Mouse (Mus musculus): Measurements from ENCODE around the gene Lrp1.
A peak's percentile ranks its signal among the peaks of the same experiment; 100 is the strongest.
"Not testable (repeated sequence)": the region's sequence is repeated elsewhere in the genome, so short reads cannot be mapped to it uniquely, and the experiment has no call there.

Gene Lrp1

GRCm38 (mm10) chr10:127620406-127621190 is at the start of gene Lrp1:
TSS of gene Lrp1 (minus strand) at chr10:127621148.
- DNase-seq: no peak

DNA sequence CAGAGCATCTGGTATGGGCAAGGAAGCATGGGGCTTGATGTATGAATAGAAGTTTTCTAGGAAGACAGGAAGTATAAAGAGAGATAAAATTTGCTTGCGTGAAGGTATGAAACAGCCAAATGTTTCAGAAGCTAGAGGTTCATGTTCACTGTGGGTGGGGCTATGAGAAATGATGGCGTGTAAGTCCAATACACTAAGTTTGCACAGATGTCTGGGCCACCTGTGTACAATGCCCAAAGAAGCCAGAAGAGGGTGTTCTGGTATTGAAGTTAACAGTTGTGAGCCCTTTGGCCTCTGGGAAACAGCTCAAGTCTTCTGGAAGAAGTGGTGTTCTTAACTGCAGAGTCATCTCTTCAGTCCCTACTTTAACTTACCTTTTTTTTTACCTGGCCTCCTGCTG is 49.2 kb upstream of the Lrp1 start:
- no peak for DNase-seq

GRCm38 (mm10) chr10:127669170-127669569 is 48.2 kb upstream of the Lrp1 start:
- DNase-seq: peak; percentile 51

DNA sequence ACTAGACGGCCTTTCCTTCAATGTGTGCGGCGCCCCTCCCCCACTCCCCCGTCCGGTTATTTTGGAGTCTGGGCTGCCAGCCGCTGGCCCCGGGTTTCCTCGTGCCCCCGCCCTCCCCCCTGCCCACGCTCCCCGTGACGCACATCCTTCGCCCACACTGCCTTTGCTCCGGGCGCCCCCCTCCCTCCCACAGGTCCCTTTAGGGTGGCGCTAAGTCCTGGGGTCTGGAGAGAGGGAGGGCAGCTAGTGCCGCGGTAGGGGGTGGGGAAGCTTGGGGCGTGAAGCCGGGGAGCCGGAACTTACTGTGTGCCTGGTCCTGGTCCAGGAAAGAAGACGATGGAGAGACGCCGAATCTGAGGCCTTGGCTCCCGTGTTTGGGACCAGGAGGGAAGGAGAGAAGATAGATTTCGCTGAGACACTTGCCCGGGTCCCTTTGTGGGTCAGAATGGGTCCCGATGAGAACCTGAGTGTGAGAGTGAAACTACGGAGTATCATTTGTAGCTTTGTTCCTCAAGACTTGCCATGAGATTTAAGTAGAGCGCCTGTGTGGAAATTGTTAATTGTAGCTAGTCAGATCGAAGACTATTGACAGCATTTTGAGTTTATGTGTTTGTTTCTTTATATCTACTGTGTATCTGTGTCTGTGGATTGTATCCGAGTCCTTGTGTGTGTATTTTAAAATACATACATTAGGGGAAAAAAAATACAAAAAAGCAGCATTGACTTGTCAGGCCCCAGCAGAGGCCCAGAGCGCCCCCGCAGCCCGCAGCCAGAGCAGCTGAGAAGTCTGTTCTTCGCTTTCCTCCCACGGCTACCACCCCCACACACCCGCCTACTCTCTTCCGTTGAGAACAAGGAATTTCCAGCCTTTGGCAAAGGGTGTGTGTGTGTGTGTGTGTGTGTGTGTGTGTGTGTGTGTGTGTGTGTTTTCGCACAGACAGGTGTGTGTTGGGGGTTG is 47.4 kb upstream of the Lrp1 start, which contains the start of gene Nab2:
TSS of gene Nab2 (minus strand) at position 476 of the 958 bp plus-strand sequence.
- DNase-seq: peak; percentile 78

- peak; percentile 62 for DNase-seq
Measured at GRCm38 (mm10) chr10:127667269-127668092, 46.5 kb upstream of the Lrp1 start.

- DNase-seq: peak; percentile 85
Measured at GRCm38 (mm10) chr10:127666501-127667268, 45.7 kb upstream of the Lrp1 start, which contains the start of gene Nemp1. TSS of gene Nemp1 (plus strand) at chr10:127666901.

DNA sequence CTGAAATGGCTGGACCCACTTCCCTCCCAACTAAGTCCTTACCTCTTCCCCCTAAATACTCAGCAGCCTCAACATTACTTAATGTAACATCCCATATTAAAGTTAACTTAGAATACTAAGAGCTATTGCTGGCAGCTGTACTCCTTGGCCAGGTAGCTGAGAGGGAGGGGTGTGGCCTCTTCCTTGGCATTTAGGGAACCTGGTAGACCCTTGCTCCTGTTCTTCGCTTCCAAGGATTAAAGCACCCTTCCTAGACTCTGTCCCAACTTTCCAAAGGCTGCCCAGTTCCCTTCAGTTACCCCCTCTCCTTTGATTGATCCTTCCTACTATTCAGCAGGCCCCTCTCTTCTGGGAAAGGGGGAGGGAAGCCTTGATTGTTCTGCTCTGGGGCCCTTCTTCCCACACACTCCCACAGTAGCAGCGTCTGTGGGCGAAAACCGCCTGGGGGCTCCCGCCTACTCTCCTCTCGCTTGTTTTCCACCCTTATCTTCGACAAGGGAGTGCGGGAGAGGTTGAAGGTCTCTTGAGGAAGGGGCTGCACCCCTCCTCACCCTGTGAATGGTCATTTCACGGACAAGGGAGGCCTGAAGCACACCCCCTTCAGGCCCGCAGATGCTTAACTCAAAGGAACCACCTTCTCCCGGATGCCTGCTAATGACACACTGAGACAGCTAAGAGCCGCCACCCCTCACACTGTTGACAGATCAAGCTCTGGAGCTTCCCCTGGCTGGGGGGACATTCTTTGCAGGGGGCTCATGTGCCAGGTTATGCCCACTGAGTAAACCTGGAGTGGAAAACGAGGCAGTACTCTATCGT is 44.6 kb upstream of the Lrp1 start:
- DNase-seq: peak; percentile 26

- no peak for DNase-seq
Measured at GRCm38 (mm10) chr10:127664891-127665290, 43.9 kb upstream of the Lrp1 start.

DNA sequence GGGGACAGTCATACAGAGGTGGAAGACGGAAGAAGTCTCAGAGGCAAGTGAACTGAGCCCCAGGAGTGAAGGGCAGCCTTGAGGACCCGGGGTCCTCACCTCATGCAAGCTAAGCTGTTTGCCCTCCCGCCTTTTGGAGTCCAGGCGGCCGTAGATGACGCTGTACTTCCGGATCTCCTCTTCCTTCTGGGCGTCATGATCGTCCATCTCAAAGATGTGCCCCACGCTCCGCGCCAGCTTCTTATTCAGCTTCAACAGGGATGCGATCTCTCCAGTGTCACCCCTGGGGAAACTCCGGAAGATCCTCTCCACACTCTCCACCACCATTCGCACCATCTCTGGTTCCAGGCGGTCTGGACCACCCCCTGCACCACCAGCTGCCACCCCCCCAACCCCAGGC is 43.2 kb upstream of the Lrp1 start:
- DNase-seq: no peak

GRCm38 (mm10) chr10:127663590-127663989 is 42.6 kb upstream of the Lrp1 start:
- DNase-seq: no peak

- peak; percentile 40 for DNase-seq
Measured at GRCm38 (mm10) chr10:127662666-127663253, 41.8 kb upstream of the Lrp1 start.

DNA sequence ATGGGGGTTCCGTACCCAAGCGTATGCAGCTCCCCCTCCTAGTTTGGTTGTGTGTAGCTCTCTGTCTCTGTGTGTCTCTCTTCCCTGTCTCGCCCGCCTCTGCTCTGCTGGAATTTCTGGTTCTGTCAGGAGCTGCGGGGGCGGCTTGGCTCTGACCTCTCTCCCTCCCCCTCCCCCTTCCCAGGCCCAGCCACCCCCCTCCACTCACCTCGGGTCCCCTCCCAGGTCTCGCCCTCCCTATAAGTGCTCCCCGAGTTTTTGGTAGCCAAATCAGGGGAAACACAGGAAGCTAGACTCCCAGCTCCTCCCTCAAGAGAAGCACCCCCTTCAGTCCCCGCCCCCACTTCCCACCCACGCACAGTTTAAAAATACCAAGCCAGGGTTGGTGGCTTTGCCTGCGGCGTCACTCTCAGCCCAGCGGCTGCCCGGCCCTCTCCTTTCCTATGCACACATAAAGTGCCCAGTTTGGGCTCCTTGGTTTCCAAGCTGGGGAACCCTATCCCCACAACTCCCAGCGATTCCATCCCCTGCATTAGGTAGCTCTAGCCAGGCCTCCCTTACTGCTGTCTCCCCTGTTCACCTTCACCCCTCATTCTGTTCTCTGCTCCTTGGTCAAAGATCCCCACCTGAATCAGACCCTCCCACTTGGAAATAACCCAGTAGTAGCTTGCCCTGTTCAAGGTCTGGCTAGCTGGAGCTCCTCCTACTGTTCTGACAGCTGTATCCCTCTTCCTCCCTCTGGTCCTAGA is 41.1 kb upstream of the Lrp1 start:
- DNase-seq: peak; percentile 65

DNA sequence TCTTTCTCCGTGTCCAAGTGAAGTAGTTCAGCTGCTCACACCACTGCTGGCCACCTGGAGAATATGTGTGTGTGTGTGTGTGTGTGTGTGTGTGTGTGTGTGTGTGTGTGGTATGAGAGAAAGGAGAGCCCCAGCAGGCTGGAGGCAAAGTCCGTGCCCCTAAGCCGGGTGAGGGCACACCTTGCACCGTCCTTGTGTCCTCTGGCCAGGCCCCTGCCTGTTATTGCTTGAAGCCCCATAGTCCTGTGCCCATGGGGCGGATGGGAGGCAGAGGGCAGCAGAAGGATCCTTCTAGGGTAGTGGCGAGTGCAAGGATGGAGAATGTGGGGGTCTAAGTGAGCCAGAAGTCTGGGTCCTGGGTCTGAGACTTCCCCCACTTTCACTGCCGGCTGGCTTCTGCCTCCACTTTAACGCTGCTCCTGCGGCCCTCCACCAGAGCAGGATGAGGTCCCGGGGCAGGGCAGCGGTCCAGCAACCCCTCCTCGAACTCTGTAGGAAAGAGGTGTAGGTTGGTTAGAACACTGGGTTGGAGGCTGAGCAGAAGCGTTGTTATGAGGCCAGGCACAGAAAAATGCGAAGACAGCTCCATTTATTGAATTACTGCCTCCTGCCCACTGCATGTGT is 40.5 kb upstream of the Lrp1 start:
- DNase-seq: no peak

- no peak for DNase-seq
Measured at GRCm38 (mm10) chr10:127659551-127659950, 38.6 kb upstream of the Lrp1 start.

DNA sequence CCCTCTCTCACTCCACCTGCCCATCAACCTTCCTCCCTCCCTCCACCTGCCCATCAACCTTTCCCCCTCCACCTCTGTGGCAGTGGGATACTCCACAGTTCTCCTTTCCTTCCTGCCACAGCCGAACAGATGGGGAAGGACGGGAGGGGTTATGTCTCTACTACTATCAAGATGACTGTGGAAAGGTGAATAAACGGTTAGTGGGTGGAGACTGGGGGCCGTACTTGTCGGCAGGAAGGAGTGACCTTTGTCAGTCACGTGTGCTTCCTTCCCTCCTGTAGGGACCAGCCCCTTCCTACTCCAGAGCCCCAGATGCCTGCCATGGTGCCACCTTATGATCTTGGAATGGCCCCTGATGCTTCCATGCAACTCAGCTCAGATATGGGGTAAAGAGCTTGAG is 37.1 kb upstream of the Lrp1 start:
- DNase-seq: no peak

DNA sequence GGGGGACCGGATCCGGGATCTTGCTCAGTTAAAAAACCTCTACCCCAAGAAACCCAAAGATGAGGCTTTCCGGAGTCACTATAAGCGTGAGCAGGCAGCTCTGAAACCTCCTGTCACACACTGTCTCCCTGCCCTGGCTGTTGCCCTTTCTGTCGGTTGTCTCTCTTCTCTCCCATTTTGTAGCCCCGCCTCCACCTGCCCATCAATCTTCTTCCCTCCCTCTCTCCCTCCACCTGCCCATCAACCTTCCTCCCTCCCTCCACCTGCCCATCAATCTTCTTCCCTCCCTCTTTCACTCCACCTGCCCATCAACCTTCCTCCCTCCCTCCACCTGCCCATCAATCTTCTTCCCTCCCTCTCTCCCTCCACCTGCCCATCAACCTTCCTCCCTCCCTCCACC is 36.7 kb upstream of the Lrp1 start:
- DNase-seq: not testable (repeated sequence)

DNA sequence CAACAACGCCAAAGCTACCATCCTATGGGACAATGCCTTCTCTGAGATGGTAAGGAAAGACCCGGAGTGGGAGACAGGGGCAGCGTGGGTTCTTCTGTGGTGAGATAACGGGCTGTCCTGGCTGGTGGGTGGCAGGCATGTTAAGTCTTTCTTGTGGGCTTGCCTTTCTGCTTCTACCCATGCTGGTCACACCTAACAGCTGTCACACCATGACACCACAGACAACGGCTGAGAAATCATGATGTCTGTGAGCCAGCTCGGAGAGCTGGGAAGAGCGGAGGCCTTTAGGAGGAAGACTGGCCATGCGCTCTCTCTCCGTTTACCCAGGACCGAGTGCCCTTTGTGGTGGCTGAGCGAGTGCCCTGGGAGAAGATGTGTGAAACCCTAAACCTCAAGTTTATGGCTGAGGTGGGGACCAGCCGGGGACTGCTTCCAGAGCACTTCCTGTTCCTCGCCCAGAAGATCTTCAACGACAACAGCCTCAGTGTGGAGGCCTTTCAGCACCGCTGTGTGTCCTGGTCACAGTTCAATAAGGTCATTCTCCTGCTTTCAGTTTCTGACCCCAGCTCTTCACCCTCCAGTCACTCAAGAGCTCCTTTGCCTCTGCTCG is 34.1 kb upstream of the Lrp1 start:
- DNase-seq: no peak

DNA sequence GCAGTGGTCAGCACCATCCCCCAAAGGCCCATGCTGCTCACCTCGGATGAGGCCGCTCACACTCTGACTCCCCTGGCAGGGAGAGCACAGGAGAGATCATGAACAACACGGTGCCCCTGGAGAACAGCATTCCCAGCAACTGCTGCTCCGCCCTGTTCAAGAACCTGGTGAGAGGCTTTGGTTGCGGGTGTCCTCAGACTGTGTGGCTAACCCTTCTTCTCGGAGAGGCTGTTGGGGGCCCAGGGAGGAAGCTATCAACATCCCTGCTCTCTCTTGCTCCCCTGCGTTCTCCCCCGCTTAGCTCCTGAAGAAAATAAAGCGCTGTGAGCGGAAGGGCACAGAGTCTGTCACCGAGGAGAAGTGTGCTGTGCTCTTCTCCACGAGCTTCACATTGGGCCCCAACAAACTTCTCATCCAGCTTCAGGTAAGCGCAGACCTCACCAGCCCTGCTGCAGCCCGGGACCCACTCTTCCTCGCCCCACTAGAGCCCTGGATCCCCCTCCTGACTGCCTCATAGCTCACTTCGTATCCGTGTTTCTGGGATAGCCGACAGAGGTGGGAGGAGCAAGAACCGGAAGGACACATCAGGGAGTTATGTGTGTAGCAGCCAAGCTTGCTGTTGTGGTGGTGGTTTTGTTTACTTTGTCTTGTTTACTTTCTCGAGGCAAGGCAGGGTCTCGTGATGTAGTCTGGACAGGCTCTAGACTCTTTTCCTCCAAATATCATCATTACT is 32.1 kb upstream of the Lrp1 start:
- no peak for DNase-seq

Measured in right cerebral cortex, postnatal 25 days (tissue).